Mouse (Mus musculus) right cerebral cortex, adult 2 months (tissue): ENCODE data around the gene Olfr1395.
A peak's percentile ranks its signal among the peaks of the same experiment; 100 is the strongest.
"Not testable (repeated sequence)": the region's sequence is repeated elsewhere in the genome, so short reads cannot be mapped to it uniquely, and the experiment has no call there.

ENCODE experiments used
- DNase-seq, 2 experiments: peaks; one replicate each; pipeline ENCODE4 v3.0.0; 2021 to 2022; ENCODE audit warnings: low spot score in 2 of 2

Gene Olfr1395

DNA sequence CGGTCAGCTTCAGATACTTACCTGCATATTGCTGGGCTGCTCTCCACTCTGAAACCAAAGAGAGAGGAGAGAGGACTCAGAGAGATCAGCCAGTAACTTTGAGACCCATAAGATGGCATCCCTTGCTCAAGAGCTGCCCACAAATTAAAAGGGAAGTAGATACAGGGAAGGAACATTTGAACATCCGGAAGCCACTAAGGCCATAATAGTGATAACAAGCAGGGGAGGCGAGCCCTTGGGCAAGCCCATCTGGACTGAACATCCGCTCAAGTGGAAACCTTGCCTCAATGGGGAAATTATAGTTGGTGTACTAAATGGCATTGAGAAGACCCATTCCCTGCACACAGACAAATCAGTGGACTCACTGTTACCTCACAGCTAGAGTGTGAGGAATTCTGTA, 28.5 kb downstream of the Olfr1395 start:
- no peak for DNase-seq

DNA sequence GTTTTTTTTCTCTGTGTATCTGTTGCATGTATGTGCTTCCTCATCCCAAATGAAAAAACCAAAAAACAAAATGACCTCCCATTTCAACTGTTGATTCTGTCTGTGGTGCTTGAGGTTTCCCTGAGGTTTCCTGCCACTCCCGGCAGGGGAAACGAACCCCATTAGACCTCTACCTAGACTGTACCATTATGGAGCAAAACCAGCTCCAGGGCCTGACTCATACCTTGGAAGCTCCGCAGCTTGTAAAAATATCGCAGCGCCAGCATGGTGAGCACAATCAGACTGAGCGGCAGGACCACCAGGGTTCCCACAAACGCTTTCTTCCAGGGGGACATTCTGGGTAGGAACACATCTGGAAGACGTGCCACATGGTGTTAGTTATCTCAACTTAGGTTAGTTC, 33.3 kb downstream of the Olfr1395 start:
- no peak for DNase-seq

DNA sequence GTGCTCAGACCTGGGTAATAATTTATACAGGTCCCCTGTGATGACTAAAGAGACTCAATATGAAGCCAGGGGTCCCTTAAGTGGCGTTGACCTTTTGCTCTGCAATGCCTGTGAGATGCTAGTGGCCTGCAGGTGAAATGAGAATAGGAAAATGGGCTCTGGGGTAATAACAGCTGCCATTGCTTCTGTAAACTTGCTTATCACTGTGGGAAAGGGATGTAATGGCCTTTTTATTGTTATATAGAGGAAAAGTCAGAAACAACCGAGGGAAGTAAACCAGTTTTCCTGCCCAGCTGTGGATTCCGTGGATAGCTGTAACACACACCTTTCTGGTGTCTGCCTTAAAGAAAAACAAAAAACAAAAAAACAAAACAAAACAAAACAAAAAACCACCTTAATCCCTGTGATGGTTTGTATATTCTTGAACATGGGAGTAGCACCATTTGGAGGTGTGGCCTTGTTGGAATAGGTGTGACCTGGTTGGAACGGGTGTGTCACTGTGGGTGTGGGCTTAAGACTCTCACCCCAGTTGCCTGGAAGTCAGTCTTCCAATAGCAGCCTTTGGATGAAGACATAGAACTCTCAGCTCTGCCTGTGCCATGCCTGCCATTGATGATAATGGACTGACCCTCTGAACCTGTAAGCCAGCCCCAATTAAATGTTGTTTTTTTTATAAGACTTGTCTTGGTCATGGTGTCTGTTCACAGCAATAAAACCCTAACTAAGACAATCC, 34.1 kb downstream of the Olfr1395 start:
- DNase-seq: not testable (repeated sequence)

DNA sequence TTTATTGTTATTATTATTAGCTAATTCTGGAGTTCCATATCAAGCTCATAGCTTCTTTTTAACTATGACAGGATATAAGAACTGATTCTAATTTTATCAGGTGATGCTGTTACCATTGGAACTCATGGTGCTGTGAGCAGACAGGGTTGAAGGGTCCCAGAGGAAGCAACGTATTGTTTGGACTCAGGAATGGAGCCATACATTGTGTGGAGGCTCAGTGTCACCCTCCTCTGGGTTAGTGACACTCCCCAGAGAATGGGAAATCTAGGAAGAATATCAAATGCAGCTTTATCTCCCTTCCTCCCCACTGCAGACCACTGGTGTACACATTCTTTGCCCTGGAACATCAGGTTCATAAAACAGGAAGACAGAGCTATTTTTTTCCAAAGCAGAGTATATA, 41.1 kb downstream of the Olfr1395 start:
- DNase-seq: no peak

DNA sequence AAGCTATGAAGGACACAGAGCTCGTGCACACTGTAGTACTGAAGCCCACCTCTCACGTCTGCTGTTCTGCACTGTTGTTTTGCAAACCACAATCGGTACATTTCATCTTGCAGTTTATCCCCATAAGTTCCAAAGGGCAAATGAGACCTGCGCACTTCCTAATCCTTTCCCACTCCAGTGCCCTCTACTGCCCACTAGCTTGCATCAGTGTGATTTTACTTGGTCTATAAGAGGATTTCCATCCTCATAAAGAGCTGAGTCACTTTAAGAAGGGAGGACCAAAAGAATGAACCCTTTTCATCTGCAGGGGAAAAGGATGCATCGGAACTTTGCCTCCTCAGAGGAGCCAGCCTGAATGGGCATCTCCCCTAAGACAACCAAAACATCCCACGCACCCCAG, 44.4 kb downstream of the Olfr1395 start:
- no peak for DNase-seq

DNA sequence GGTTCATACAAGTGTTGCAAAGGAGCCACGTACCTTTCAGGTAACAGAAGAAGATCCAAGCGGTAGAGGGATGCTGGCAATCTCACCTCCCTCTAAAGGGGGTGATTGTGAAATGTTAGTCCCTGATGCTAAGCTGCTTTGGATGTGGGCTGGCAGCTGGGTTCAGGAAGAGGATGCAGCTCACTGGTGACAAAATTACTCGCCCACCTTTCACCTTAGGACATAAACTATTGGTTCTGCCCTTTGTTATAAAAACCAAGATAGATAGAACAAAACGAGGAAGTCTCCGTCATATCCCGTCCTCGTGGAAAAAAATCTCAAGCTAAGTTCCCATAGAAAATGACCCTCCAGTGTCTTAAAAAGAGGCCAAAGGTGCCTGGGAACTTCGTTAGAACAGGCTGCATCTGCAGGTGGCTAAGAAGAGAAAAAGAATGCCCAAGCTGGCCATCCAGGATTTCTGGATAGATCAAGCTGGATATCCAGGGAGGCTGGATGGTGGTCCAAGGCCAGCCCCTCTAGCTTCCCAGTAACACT, 44.9 kb downstream of the Olfr1395 start, which contains the start of gene Btnl9:
Gene Btnl9, minus strand, starts transcription at position 205 of the 534 bp plus-strand sequence.
- DNase-seq: no peak

DNA sequence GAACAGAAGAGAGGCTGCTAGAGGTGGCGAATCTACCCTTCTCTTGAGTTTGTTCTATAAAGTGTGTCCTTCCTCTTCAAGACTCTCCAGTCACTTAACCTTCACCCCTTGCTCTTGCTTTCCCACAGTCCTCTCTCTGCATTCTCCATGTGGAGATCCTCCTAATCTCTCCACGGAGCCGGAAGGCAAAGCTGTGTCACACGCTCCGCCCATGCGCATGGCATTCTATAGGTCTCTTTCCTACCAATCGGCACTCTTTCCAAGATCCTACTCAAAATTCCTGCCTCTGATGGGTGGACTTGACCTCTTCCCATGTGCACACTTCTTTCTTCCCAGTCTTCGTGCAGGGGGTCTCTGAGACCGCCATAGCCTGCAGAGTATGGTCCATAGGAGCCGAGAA, 45.6 kb downstream of the Olfr1395 start:
- DNase-seq: no peak

DNA sequence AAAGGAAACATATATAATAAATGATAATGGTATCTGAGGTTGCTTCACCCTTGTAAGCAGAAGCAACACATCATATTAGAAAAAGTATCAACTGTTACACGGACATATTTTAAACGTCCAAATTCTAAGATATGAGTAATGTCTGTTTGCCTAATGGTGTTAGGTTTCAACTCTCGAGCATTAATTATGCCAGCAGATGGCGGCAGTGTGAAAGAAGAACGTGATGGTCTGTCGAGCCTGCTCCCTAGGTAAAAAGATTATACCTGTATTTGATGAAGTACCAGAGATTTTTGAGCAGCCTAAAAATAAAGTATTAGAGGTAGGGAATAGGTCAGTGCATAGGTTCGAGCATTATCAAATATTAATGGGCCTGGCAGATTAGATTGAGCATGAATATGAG, 47.7 kb downstream of the Olfr1395 start:
- peak; percentile 74 to 83 for DNase-seq

DNA sequence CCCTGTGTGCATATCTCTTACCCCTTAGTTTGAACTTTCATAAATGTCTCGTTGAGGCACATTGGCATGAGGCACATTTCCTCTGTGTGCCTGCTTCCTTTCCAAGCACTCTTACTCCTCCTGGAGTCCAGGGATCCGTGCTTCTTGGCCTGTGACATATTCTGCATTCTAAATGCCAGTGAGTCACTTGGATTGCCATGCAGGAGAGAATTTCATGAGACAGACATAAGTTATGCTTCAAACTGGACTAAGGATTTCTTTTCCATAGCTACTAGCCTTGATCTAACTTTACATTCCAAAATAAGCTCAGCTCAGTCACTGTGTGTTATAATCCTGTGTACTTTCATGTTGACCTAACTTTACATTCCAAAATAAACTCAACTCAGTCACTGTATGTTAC, 49.0 kb downstream of the Olfr1395 start:
- no peak for DNase-seq

DNA sequence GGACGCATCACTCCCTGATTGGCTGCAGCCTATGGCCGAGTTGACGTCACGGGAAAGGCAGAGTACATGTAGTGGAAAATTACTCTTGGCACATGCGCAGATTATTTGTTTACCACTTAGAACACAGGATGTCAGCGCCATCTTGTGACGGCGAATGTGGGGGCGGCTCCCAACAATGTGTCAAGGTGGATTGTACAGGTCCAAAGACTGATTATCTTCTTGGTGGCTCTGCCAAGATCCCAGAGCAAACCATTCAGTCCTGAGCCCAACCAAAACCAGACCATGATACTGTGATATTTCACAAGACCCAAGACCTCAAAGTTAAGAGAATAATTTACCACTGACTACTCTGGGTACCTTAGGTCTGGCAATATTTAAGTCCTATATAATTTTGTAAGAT, 52.7 kb downstream of the Olfr1395 start:
- DNase-seq: not testable (repeated sequence)

DNA sequence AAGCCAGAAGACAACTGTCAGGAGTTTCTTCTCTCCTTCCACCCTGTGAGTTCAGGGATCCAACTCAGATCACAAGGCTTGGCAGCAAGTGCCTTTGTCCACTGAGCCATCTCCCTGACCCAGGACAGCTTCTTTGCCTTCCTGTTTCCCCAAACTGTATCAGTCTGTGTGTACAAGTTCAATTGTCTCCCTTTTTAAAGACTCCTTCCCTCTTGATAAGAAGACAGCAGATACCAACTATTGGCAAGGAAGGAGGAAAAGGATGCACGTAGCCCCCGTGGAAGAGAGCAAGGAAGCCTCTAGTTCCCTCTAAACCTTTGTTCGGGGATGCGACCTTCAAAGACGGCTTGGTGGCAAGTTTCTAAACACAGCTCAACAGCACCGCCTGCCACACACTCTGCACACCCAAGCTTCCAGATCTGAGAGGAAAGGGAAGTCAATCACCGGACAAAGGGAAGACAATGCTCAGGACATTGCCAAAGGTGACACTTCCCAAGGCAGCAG, 53.8 kb downstream of the Olfr1395 start:
- DNase-seq: no peak
